Mouse (Mus musculus) thymus, postnatal 25 days (tissue): Measurements from ENCODE around the gene Inpp5d.

Source experiments
- DNase-seq: peaks from one replicate; pipeline ENCODE4 v3.0.0; 2022

The Inpp5d gene

GRCm38 (mm10) chr1:87620211-87620668, at the start of gene Inpp5d:
Inpp5d (plus strand) TSS chr1:87620312.
- DNase-seq: peak; percentile 72

GRCm38 (mm10) chr1:87573261-87573660, 46.9 kb upstream of the Inpp5d start:
- no peak for DNase-seq

DNA sequence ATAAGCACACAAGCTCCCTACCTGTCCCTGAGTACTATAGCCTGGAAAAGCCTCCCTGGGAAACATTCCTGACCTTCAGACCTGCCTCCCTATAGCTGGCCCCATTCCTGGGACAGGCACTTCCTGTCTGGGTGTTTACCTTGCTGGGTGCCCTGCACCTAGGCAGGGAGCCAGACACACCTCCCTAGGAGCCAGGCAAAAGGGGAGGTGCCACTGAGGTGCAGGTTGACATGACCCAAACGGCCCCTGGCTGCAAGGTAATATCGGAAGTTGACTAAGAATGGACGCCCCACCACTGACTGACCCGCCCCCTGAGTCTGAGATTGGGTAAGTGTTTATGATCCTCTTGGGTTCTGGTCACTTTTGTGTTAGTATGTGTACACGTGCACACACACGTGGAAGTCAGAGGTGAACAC, 46.3 kb upstream of the Inpp5d start, which contains the start of gene Ngef:
Ngef (minus strand) TSS at position 71 of the 416 bp plus-strand sequence.
- no peak for DNase-seq

DNA sequence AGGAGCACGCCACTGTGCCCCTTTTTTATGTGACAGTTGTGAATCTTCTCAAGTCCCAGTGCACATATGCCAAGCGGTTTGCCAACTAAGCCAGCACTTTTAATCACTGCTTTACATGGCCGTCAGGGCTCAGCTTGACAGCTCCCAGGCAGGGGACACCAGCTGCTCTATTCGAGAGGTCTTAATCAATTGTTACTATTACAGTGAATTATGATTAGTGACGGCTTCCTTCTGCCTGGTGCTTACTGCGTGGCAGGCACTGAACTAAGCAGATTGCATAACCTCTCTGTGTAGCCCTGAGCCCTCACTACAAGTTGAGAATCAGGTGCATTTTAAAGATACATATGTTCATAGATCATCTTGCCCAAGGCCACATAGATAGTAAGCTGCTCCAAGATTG, 45.8 kb upstream of the Inpp5d start:
- no peak for DNase-seq

DNA sequence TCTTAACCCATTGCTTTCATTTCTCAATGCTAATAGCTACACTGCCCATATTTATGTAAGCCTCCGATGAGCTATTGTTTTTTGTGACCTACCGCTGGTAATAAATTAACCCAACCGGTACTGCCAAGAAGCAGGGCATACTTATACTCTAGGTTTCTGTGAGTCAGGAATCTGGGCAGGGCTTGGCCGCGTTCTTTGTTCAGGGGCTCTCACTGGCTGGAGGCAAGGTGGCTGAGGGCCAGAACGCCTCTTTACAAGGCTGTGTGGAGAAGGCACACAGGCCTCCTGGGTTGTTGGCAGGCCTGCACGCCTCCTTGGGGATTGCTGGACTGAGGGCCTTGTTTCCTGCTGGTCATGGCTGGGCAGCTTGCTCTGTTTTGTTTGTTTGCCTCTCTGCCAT, 45.3 kb upstream of the Inpp5d start:
- no peak for DNase-seq

GRCm38 (mm10) chr1:87578965-87579364, 41.1 kb upstream of the Inpp5d start:
- no peak for DNase-seq

GRCm38 (mm10) chr1:87580824-87581223, 39.3 kb upstream of the Inpp5d start:
- no peak for DNase-seq

DNA sequence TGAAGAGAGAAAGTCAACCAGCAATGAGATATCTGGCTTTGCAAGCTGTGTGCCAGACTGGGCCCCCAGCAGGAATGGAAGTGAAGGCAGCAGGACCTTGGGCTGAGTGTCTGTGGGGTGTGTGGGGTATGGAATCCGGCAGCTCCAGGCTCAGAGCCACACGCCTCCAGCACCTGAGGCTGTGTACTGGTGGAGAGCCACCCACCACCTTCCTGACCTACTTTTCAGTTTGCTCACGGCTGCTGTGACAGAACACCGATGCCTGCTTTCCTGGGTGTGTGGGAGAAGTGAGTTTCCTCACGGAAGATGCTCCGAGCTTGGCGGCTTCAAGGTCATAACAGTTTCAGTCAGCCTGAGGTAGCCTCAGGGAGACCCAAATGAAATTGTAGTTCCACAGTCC, 30.9 kb upstream of the Inpp5d start:
- DNase-seq: no peak

DNA sequence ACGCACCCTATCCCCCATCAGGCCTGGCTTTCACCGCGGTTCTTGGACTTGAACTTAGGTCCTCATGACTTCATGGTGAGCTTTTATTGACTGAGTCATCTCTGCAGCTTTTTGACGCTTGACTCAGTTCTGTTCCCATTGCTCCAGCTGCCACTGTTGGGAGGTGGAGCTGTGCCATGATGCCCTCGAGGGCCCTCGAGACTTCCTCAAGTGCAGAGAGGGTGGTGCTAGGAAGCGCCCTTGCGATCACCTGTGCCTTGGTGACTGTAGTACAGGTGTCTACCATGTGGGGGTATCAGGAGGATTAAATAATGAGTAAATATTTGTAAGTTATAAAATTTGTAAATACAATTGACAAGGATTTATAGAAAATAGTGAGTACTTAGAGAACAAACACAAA, 30.1 kb upstream of the Inpp5d start:
- DNase-seq: no peak

DNA sequence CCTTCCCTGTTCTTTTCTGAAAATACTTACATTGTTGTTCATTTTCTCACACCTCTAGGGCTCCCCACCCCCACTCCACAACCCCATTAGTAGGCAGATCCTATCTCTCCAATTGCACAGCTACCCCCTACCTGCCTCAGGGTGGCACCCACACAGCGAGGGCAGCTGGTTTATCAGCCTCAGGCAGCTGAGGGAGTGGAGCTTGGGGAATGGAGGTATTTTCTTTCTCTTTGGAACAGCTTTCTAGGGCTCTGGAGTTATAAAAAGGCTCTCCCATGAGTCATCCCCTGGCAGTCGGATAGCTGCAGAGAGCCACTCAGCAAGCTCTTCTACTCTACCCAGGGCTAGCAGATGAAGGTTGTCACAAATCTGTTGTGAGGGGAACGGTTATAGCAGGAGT, 25.9 kb upstream of the Inpp5d start:
- DNase-seq: no peak

DNA sequence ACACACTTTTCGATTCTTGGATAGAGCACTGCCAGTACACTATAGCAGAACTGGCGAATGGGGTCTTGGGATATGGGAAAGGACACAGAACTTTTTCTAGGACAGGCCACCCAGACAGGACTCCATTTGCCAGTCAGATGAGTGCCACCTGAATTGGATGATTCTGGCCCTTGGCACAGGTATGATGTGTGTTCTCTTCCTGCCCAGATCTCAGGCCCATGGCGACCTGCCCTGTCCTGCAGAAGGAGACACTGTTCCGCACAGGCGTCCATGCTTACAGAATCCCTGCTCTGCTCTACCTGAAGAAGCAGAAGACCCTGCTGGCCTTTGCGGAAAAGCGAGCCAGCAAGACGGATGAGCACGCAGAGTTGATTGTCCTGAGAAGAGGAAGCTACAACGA, 25.4 kb upstream of the Inpp5d start:
- DNase-seq: no peak

GRCm38 (mm10) chr1:87600533-87600932, 19.6 kb upstream of the Inpp5d start:
- no peak for DNase-seq

- DNase-seq: no peak
Measured at GRCm38 (mm10) chr1:87601801-87602200, 18.3 kb upstream of the Inpp5d start.

DNA sequence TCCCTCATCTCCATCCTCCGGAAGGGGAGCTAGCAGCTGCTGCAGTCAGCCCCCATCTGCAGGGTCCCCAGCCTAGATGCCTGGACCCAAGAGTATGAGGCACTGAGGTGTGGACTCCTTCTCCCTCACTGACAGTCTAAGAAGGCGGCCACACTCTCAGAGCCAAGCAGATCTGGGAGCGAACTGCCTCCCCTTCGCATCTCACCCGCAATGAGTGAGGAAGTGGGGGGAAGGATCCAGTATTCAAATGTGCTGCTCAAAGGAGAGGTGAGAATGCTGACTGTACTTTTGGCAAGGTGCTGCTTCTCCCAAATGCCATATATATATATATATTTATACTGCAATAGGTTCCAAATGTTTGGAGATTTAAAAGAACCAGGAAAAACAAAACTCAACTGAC, 16.7 kb upstream of the Inpp5d start:
- no peak for DNase-seq

DNA sequence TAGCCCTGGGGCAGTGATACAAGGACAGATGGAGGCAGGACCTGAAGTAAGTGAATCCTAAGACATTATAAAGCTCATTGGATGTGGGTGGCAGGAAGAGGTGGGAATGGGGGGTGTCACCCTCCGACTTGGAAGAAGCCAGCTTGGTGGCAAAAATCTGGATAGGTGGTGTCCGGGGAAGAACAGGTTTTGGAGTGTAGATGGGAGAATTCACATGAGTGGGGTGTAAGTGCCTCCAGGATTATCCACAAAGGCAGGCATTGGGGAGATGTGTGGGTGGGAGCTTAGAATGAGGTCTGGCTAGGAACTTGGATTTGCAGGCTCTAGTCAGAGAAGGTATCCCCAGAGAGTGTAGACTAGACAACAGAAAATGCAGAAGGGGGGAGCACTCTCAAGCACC, 14.8 kb upstream of the Inpp5d start:
- no peak for DNase-seq

DNA sequence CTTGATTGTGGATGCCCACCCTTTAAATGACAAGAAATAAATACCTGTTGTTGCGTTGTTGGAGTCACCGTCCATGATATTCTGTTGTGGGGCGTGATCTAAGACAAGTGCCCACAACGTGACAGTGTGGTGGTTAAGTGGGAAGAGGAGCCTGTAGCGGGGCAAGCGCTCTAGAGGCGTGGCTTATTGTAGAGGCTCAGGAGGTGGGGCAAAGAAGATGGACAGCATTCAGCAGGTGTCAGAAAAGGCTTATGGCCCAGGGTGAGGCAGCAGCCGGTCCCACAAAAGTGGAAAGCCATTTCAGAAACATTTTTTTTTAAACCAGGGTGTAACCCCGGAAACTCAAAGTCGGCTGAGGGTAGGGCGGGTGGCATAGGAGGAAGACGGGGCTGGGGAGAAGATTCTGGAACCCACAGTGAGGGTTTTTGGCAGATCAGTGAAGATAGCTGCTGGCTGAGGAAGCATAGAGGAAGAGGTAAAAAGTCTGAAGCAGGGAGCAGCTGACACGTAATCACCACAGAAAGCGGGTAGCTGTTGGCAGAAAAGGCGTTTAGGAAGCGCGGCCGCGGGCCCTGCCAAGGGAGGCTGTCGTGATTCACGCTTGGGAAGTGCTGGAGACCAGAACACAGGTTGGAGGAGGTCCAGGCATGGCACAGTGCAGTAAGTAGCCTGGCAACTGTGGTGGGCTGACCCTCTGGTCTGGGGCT, 12.6 kb upstream of the Inpp5d start:
- DNase-seq: peak; percentile 60

DNA sequence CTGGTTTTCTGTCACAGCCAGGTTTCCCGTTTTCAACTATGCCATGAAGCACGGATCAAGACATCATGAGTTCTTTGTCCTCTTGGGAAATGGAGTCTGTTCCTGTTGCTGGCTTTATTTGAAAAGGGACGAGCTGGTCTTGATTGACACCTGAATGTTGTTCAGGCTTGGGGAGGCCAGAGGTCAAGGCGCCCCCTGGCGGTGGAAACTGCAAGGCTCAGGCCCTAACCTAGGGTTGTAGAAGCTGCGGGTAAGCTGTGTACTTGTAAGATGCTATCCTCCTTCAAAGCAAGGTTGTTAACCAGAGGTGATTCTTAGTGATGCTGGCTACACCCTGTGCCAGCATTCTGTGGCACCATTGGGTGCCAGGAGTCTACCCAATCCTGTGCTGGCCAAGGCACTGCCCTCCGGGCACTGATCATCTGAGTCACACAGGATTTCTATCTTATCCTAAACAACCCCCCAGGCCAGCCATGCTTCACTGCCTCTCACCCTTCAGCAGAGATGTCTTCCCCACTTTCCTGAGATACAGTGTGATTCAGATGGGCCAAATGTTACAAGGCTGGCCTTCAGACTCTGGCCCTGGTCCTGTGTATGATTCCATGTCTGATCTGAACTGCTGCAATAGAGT, 11.6 kb upstream of the Inpp5d start:
- DNase-seq: peak; percentile 82

GRCm38 (mm10) chr1:87614576-87615295, 5.4 kb upstream of the Inpp5d start:
- no peak for DNase-seq

DNA sequence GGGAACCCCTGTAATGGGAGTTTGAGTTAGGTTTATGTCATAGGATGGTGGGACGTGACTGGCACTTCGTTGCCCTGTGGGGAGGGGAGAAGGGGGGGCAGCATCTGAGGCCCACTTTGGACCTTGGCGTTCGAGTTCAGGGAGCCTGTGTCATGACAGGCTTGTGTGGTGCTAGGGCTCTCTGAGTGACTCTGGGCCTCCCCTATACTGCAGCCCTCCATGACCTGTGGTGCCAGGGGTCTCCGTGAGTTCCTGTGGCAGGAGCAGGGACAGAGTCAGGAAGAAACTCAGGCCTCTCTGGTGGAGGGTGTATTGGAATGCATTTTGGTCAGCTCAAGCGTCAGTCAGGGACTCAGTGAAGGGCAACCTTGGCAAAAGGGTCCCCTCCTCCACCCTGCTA, 581 bp downstream of the Inpp5d start:
- DNase-seq: no peak

DNA sequence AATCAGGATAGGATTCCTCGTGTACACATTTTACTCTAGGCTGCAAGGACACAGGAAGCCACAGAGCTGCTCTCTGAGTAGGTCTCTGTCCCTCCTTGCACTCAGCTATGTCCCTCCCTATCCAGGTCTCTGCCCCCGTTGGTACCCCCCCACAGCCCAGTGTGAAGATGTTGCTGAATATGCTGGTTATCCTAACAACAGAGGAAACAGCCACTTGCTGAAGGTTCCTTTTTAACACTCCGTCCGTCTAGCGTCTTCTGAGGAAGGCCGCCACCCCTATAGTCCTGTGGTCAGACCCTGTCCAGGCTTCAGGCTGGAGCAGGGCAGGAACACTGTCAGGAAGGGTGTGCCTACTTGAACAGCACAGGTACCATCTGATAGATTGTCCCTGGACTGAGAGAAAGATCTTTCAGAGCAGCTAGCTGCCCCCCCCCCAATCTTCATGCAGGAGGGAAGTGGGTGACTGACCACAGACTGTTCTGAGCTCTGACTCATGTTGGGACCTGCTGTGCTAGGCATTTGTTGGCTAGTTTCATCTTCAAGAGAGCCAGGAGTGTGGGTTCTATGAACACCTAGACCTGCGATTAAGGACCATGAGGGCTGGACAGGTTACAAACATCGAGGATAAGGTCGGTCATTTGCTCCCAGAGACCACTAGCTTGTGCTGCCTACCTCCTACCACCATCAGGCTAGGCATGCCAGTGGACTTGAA, 1.2 kb downstream of the Inpp5d start:
- DNase-seq: no peak

DNA sequence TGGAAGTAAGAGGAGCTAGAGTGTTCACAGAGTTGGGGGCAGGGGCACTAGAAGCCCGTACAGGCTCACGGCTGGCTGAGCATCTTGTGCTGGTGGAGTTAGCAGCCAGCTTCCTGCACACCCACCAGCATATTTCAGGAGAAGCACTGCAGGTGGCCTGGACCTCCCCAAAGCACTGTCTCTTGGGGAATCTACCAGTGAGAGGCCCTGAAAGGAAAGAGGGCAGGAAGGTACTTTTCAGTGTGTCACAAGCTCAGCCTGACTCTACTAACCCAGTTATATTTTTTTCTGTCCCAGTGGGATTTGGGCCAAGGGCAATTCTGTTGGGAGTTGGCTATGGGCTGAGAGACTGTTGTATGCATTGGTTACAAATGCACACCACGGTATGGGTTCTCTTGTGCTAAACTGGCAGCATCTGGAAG, 1.8 kb downstream of the Inpp5d start:
- peak; percentile 57 for DNase-seq

- DNase-seq: no peak
Measured at GRCm38 (mm10) chr1:87623977-87624666, 4.0 kb downstream of the Inpp5d start.

DNA sequence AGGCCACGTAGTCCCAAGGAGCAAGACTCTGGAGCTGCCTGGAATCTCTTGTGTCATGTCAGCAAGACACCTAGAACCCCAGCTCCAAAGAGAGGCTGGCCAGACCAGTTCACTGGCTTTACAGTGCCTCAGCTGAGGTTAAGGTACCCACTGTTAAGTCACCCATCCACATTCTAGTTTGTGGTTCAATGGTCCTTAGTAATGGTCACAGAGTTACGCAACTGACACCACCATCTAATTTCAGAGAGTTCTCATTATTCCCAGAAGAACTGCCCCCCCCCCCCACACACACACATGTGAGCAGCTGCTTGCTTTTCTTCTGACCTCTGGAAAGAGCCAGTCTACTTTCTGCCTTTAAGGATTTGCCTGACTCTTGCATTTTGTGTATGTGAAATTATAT, 4.7 kb downstream of the Inpp5d start:
- no peak for DNase-seq
